Mouse (Mus musculus) G1E (cell line): ENCODE measurements around the gene Kdelr3. TPM values are rescaled to one million over a fixed set of nuclear protein-coding genes. Genes with fewer than 3 reads are reported as not detected.

ENCODE experiments used
- ATAC-seq: 2 replicates; pipeline ENCODE4 v1.8.0; 2016; ENCODE audit warnings: mild to moderate bottlenecking; ENCODE audit not compliant: insufficient number of reproducible peaks, poor library complexity, low FRiP score, severe bottlenecking; ENCODE audit errors: extremely low read depth
- DNase-seq: peaks from one replicate; pipeline ENCODE4 v3.0.0; 2012; ENCODE audit warnings: low spot score
- H3K27me3 ChIP-seq: 2 replicates; pipeline ENCODE4 v1.6.1; 2012; ENCODE audit warnings: mild to moderate bottlenecking, low read length, inconsistent platforms; ENCODE audit not compliant: insufficient read depth
- H3K36me3 ChIP-seq: replicated peaks from 2 replicates; pipeline ENCODE3; 2012; ENCODE audit warnings: mild to moderate bottlenecking, inconsistent platforms
- H3K4me1 ChIP-seq: 2 replicates; pipeline ENCODE4 v1.6.1; 2012; ENCODE audit warnings: low read depth, low read length, inconsistent platforms, mixed read lengths; ENCODE audit not compliant: insufficient read depth
- H3K4me3 ChIP-seq: 2 replicates; pipeline ENCODE4 v1.5.1; 2012; ENCODE audit warnings: low read depth, mild to moderate bottlenecking, inconsistent platforms, low read length, moderate library complexity, mixed read lengths
- H3K9me3 ChIP-seq: replicated peaks from 2 replicates; pipeline ENCODE4 v1.6.1; 2012; ENCODE audit warnings: inconsistent platforms
- CTCF ChIP-seq: IDR thresholded peaks from 2 replicates; pipeline ENCODE4 v1.5.1; 2012; ENCODE audit warnings: low read depth, low read length, inconsistent platforms, mixed read lengths
- GATA1 ChIP-seq: IDR thresholded peaks from 2 replicates; pipeline ENCODE4 v1.6.1; 2012; ENCODE audit warnings: borderline replicate concordance, low read length, inconsistent platforms, mixed read lengths
- GATA2 ChIP-seq: IDR thresholded peaks from 2 replicates; pipeline ENCODE4 v1.6.1; 2012; ENCODE audit warnings: low read depth, low read length, inconsistent platforms, borderline replicate concordance
- POLR2AphosphoS5 ChIP-seq: IDR thresholded peaks from 2 replicates; pipeline ENCODE4 v1.6.1; 2012; ENCODE audit warnings: low read depth, low read length, inconsistent platforms; ENCODE audit not compliant: insufficient replicate concordance
- TAL1 ChIP-seq: conservative IDR thresholded peaks from 2 replicates; pipeline ENCODE4 v1.6.1; 2012; ENCODE audit warnings: low read depth, low read length, inconsistent platforms, mixed read lengths
- polyA plus RNA-seq: library from polyadenylated mRNA; stranded (reverse); fragments of >175 nt; gene quantifications from 2 replicates; pipeline ENCODE4 v1.2.3, GENCODE M21; 2012
- total RNA-seq, 2 experiments: library from RNA; stranded (forward) in 1 of 2; stranded (reverse) in 1 of 2; fragments of 200-1000 nt in 1 of 2; fragments of >200 nt in 1 of 2; fragmentation: Nextera tagmentation in 1 of 2; gene quantifications; 2 replicates each; pipeline ENCODE4 v1.2.3; 2014 to 2017

Kdelr3 gene
- total and polyA plus RNA-seq, 3 experiments = 0.05 TPM; not detected in 2

- no peak for TF ChIP-seq POLR2AphosphoS5
- no peak for TF ChIP-seq TAL1
- no peak for TF ChIP-seq CTCF
- TF ChIP-seq GATA1 = no peak
- TF ChIP-seq GATA2 = no peak
- ATAC-seq = no peak
- no peaks in the 10 kb centered on the region for H3K36me3 ChIP-seq
- H3K4me3 ChIP-seq = no peak overlapping the region
- H3K27me3 ChIP-seq = peaks cover 67% of the 10 kb centered on the region
- no peaks in the 10 kb centered on the region for H3K9me3 ChIP-seq
- H3K4me1 ChIP-seq = no peaks in the 10 kb centered on the region
- no peak for DNase-seq
Measured at GRCm38 (mm10) chr15:79509998-79510397, 6.2 kb upstream of the Kdelr3 start.

- no peak overlapping the region for H3K4me3 ChIP-seq
- no peak for DNase-seq
- peaks cover 65% of the 10 kb centered on the region for H3K27me3 ChIP-seq
- H3K4me1 ChIP-seq = no peaks in the 10 kb centered on the region
- TF ChIP-seq CTCF (no peak), GATA1 (no peak), TAL1 (no peak), GATA2 (no peak), POLR2AphosphoS5 (no peak)
- H3K9me3 ChIP-seq = no peaks in the 10 kb centered on the region
- H3K36me3 ChIP-seq = no peaks in the 10 kb centered on the region
- no peak for ATAC-seq
Measured at GRCm38 (mm10) chr15:79510425-79510824, 5.8 kb upstream of the Kdelr3 start.

GRCm38 (mm10) chr15:79511553-79512320 lies 4.5 kb upstream of the Kdelr3 start:
- no peaks in the 10 kb centered on the region for H3K9me3 ChIP-seq
- TF ChIP-seq GATA2 (no peak), POLR2AphosphoS5 (no peak), CTCF (no peak), TAL1 (no peak), GATA1 (no peak)
- H3K27me3 ChIP-seq = peaks cover 63% of the 10 kb centered on the region
- ATAC-seq (no peak), DNase-seq (no peak)
- no peaks in the 10 kb centered on the region for H3K4me1 ChIP-seq
- H3K36me3 ChIP-seq = no peaks in the 10 kb centered on the region
- H3K4me3 ChIP-seq = no peak overlapping the region

DNA sequence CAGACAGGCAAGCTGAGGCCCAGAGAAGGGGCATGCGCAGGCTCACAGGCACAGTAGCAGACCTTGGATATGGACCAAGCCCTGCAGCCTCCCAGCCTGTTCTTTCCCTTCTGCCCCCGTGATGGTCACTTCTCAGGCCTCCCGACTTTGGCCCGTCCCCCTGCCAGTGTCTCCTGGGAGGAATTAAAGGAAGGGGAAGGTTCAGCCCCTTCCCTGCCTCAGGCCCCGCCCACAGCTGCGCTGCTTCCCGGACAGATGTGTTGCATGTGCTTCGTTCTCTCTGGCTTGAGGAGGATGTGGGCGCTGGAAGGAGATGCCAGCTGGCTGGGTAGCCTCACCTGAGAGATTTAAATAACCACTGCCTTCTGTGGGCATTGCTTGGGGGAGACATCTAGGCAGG lies 2.3 kb upstream of the Kdelr3 start:
- ATAC-seq (no peak), DNase-seq (no peak)
- TF ChIP-seq POLR2AphosphoS5 = no peak
- TF ChIP-seq GATA2 = no peak
- TF ChIP-seq TAL1 = no peak
- no peak for TF ChIP-seq CTCF
- no peak for TF ChIP-seq GATA1
- Histone ChIP-seq H3K27me3 (peaks cover 64% of the 10 kb centered on the region), H3K9me3 (no peaks in the 10 kb centered on the region), H3K4me1 (peaks cover 1% of the 10 kb centered on the region; the same call in 1 of the 2 replicates), H3K4me3 (no peak overlapping the region), H3K36me3 (no peaks in the 10 kb centered on the region)

- DNase-seq = no peak
- peaks cover 12% of the 10 kb centered on the region for H3K4me1 ChIP-seq
- H3K27me3 ChIP-seq = peaks cover 45% of the 10 kb centered on the region
- no peak overlapping the region for H3K4me3 ChIP-seq
- H3K36me3 ChIP-seq = no peaks in the 10 kb centered on the region
- H3K9me3 ChIP-seq = peaks cover 4% of the 10 kb centered on the region
- TF ChIP-seq GATA2 (no peak), GATA1 (no peak), TAL1 (no peak), POLR2AphosphoS5 (no peak), CTCF (no peak)
- no peak for ATAC-seq
Measured at GRCm38 (mm10) chr15:79517710-79518109, 1.5 kb downstream of the Kdelr3 start.

DNA sequence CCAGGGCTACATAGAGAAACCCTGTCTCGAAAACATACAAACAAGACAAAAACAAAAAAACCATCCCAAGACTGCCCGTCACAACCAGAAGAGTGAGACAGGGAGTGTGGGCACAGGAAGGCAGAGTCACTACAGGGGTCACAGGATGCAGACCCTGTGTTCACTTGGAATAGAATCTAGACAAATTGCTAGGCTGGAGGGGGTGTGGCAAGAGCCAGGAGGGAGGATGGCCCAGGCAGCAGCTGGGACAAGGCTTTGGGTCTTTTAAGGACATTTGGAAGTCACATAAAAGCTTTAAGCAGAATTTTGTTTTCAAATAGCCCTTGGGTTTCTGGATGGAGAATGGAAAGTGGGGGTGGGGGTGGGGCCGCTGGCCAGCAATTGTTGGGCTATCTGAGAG lies 2.4 kb downstream of the Kdelr3 start:
- Histone ChIP-seq H3K4me1 (peaks cover 12% of the 10 kb centered on the region), H3K27me3 (peaks cover 46% of the 10 kb centered on the region), H3K9me3 (peaks cover 11% of the 10 kb centered on the region), H3K4me3 (no peak overlapping the region), H3K36me3 (no peaks in the 10 kb centered on the region)
- ATAC-seq (no peak), DNase-seq (no peak)
- TF ChIP-seq TAL1 (no peak), GATA2 (no peak), POLR2AphosphoS5 (no peak), GATA1 (no peak), CTCF (no peak)
